Mouse (Mus musculus): Measurements from ENCODE around the gene Aym1.

- TF ChIP-seq CTCF (IDR thresholded peaks at IDR 0.05; ENCODE audit: extremely low read depth, insufficient read depth, low read length), result no peak
- no peak for TF ChIP-seq POLR2A (IDR thresholded peaks at IDR 0.05; ENCODE audit: extremely low read depth, insufficient read depth, low read length)
Observed at GRCm38 (mm10) chr5:113402702-113403101, 45.6 kb downstream of the Aym1 start.

All from cortical plate, adult 2 months (tissue).